Mouse (Mus musculus) cerebellum, postnatal 10 days (tissue): ENCODE measurements around the gene Itsn1.
A peak's percentile ranks its signal among the peaks of the same experiment; 100 is the strongest.

ENCODE experiments used
- DNase-seq, 2 experiments: peaks; one replicate each; pipeline ENCODE4 v3.0.0; 2021; ENCODE audit warnings: mixed read lengths in 2 of 2

The Itsn1 gene

GRCm38 (mm10) chr16:91820299-91820698 lies 91.2 kb downstream of the Itsn1 start:
- no peak for DNase-seq

- no peak for DNase-seq
Observed at GRCm38 (mm10) chr16:91822325-91822724, 93.2 kb downstream of the Itsn1 start.

GRCm38 (mm10) chr16:91822759-91823158 lies 93.7 kb downstream of the Itsn1 start:
- DNase-seq = no peak

- no peak for DNase-seq
Observed at GRCm38 (mm10) chr16:91825774-91826325, 96.8 kb downstream of the Itsn1 start.

GRCm38 (mm10) chr16:91826893-91827292 lies 97.8 kb downstream of the Itsn1 start:
- DNase-seq = no peak

- no peak for DNase-seq
Observed at GRCm38 (mm10) chr16:91827456-91827855, 98.4 kb downstream of the Itsn1 start.

- DNase-seq = no peak
Observed at GRCm38 (mm10) chr16:91828160-91828559, 99.1 kb downstream of the Itsn1 start.

- no peak for DNase-seq
Observed at GRCm38 (mm10) chr16:91828603-91829002, 99.5 kb downstream of the Itsn1 start.

- no peak for DNase-seq
Observed at GRCm38 (mm10) chr16:91829121-91829520, 100.0 kb downstream of the Itsn1 start.

GRCm38 (mm10) chr16:91830260-91830659 lies 101.2 kb downstream of the Itsn1 start:
- DNase-seq = no peak

GRCm38 (mm10) chr16:91833121-91833520 lies 104.0 kb downstream of the Itsn1 start:
- no peak for DNase-seq

GRCm38 (mm10) chr16:91833558-91833957 lies 104.5 kb downstream of the Itsn1 start:
- no peak for DNase-seq

- DNase-seq = no peak
Observed at GRCm38 (mm10) chr16:91833981-91834380, 104.9 kb downstream of the Itsn1 start.

GRCm38 (mm10) chr16:91835790-91836189 lies 106.7 kb downstream of the Itsn1 start:
- no peak for DNase-seq

GRCm38 (mm10) chr16:91836592-91837557 lies 107.8 kb downstream of the Itsn1 start:
- DNase-seq = peak; percentile 31 to 45

GRCm38 (mm10) chr16:91837558-91838041 lies 108.5 kb downstream of the Itsn1 start:
- no peak for DNase-seq

- DNase-seq = peak; percentile 60 to 68
Observed at GRCm38 (mm10) chr16:91838771-91839170, 109.7 kb downstream of the Itsn1 start.

- DNase-seq = peak; percentile 34 to 53
Observed at GRCm38 (mm10) chr16:91839462-91839861, 110.4 kb downstream of the Itsn1 start.

GRCm38 (mm10) chr16:91841026-91841630 lies 112.0 kb downstream of the Itsn1 start:
- DNase-seq = peak; percentile 69 to 74

GRCm38 (mm10) chr16:91846089-91846741 lies 117.1 kb downstream of the Itsn1 start:
- no peak for DNase-seq

GRCm38 (mm10) chr16:91847525-91848225 lies 118.6 kb downstream of the Itsn1 start:
- DNase-seq = peak; percentile 48 to 59

GRCm38 (mm10) chr16:91848505-91848904 lies 119.4 kb downstream of the Itsn1 start:
- no peak for DNase-seq
